Comparison of ENCODE assay signal across 9 mouse cellular contexts in the genomic region with DNA sequence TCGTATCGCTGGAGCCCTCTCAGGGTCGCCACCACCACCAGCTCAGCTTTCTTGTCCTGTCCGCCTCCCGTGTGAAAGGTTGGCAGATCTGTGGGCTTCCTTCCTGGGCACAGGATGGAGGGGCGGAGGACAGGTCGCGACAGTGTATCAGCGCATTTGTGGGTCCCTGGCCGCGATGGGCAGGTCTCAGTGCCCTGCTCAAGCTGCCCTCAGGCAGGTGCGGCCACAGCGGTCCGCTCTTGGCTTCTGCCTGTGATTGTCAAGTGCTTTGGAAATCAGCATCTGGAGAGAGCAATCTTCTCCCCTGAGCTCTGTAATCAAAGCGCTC.
DNase-seq lines count a peak whose midpoint lies in the region; ATAC-seq and TF ChIP-seq lines count a peak whose summit lies in the region.
"Had no signal": no experiment of that assay in that cellular context is flagged by ENCODE, and none has a peak within 500 bp of the region (broad histone marks: within the 10 kb centered on the region; RNA-seq: fewer than 3 reads in every experiment).

No protein-coding gene starts in this region.

- peak overlapping the region; percentile 70 for H3K4me2 ChIP-seq in hindbrain, embryonic 12.5 days (replicated peaks)
- peak overlapping the region; percentile 93 for H3K4me2 ChIP-seq in neural tube, embryonic 12.5 days (replicated peaks)

- WGBS in hindbrain, embryonic 12.5 days: 7% methylated on average over 15 of the region's 15 CpGs
- WGBS in neural tube, embryonic 12.5 days: 3% methylated on average over 15 of the region's 15 CpGs

- peak overlapping the region; percentile 67 for H3K9ac ChIP-seq in hindbrain, embryonic 12.5 days
- H3K9ac ChIP-seq in neural tube, embryonic 12.5 days: peak overlapping the region; percentile 63

- peak overlapping the region; percentile 45; the same call in 1 of the 2 replicates for H3K27ac ChIP-seq in hindbrain, embryonic 12.5 days
- no peak overlapping the region for H3K27ac ChIP-seq in neural tube, embryonic 12.5 days
- H3K27ac ChIP-seq in gastrocnemius, adult 2 months: no peak overlapping the region

- DNase-seq in kidney, postnatal 10 days: peak; percentile 4
- no peak for DNase-seq in kidney, adult 18-20 months
- peak; percentile 25 to 31 for DNase-seq in cerebellum, postnatal 14 days
- DNase-seq in lung, postnatal 14 days: no peak
- no peak for DNase-seq in yolk sac, embryonic 10.5 days (ENCODE audit: low spot score)
- no peak for DNase-seq in gastrocnemius, adult 2 months
- DNase-seq: lung, postnatal 36 days had no signal

- intact Hi-C loops in gastrocnemius, adult 2 months (cut with DNase I): no loop called here

- H3K36me3 ChIP-seq in hindbrain, embryonic 12.5 days: no peaks in the 10 kb centered on the region
- no peaks in the 10 kb centered on the region for H3K36me3 ChIP-seq in neural tube, embryonic 12.5 days

- peak overlapping the region; percentile 47 for H3K4me3 ChIP-seq in hindbrain, embryonic 12.5 days
- H3K4me3 ChIP-seq in neural tube, embryonic 12.5 days: peak overlapping the region; percentile 48
- H3K4me3 ChIP-seq in gastrocnemius, adult 2 months: no peak overlapping the region

- ATAC-seq in hindbrain, embryonic 12.5 days (ENCODE audit: low FRiP score): peak; percentile 63
- no peak; the same call in 1 of the 2 replicates for ATAC-seq in neural tube, embryonic 12.5 days (ENCODE audit: low FRiP score, low read depth)

- H3K9me3 ChIP-seq in hindbrain, embryonic 12.5 days (replicated peaks): no peaks in the 10 kb centered on the region
- H3K9me3 ChIP-seq in neural tube, embryonic 12.5 days: no peaks in the 10 kb centered on the region

- TF ChIP-seq CTCF in gastrocnemius, adult 2 months (IDR thresholded peaks at IDR 0.05): no peak

- peaks cover 14% of the 10 kb centered on the region; the same call in 1 of the 2 replicates for H3K4me1 ChIP-seq in hindbrain, embryonic 12.5 days
- peaks cover 12% of the 10 kb centered on the region for H3K4me1 ChIP-seq in neural tube, embryonic 12.5 days

- peaks cover 29% of the 10 kb centered on the region for H3K27me3 ChIP-seq in hindbrain, embryonic 12.5 days
- H3K27me3 ChIP-seq in neural tube, embryonic 12.5 days (replicated peaks): peaks cover 16% of the 10 kb centered on the region; the same call in 1 of the 2 replicates

Comparison
In these comparisons a context has a peak if more than half of its experiments do, and no peak if none do; other contexts are left out.
1. DNase-seq: peak in kidney, postnatal 10 days (single experiment) and cerebellum, postnatal 14 days (2 of 2); none in kidney, adult 18-20 months (single experiment), lung, postnatal 14 days (single experiment), yolk sac, embryonic 10.5 days (single experiment) and gastrocnemius, adult 2 months (single experiment).